9 mouse cellular contexts compared by ENCODE assay signal in genomic region chr19:21781066-21781786, GRCm38 (mm10). TPM values are rescaled to one million over a fixed set of nuclear protein-coding genes. Genes with fewer than 3 reads are reported as not detected.
DNase-seq lines count a peak whose midpoint lies in the region; ATAC-seq and TF ChIP-seq lines count a peak whose summit lies in the region.
"Had no signal": no experiment of that assay in that cellular context is flagged by ENCODE, and none has a peak within 500 bp of the region (broad histone marks: within the 10 kb centered on the region; RNA-seq: fewer than 3 reads in every experiment).

No protein-coding gene starts in this region.

- TF ChIP-seq CTCF in lung, embryonic 14.5 days (IDR thresholded peaks at IDR 0.05; ENCODE audit: low read depth): no peak

- no peaks in the 10 kb centered on the region for H3K27me3 ChIP-seq in lung, embryonic 14.5 days (ENCODE audit: insufficient read depth, low read length)
- H3K27me3 ChIP-seq in hindbrain, embryonic 16.5 days (replicated peaks; ENCODE audit: control insufficient read depth, insufficient read depth, low read length): no peaks in the 10 kb centered on the region
- H3K27me3 ChIP-seq in neural tube, embryonic 14.5 days (ENCODE audit: control insufficient read depth, insufficient read depth, low read length): no peaks in the 10 kb centered on the region

- WGBS in lung, embryonic 14.5 days: 60% methylated on average over 7 of the region's 7 CpGs
- 19% methylated on average over 7 of the region's 7 CpGs for WGBS in hindbrain, embryonic 16.5 days
- 21% methylated on average over 7 of the region's 7 CpGs for WGBS in neural tube, embryonic 14.5 days

- no peak overlapping the region for H3K9ac ChIP-seq in lung, embryonic 14.5 days
- peak overlapping the region; percentile 49 for H3K9ac ChIP-seq in hindbrain, embryonic 16.5 days (ENCODE audit: low read depth, low read length)
- peak overlapping the region; percentile 4; the same call in 1 of the 2 replicates for H3K9ac ChIP-seq in neural tube, embryonic 14.5 days (replicated peaks; ENCODE audit: low read depth, low read length)

- no peaks in the 10 kb centered on the region for H3K36me3 ChIP-seq in lung, embryonic 14.5 days (ENCODE audit: insufficient read depth)
- H3K36me3 ChIP-seq in hindbrain, embryonic 16.5 days (ENCODE audit: control insufficient read depth, insufficient read depth, low read length): no peaks in the 10 kb centered on the region
- no peaks in the 10 kb centered on the region for H3K36me3 ChIP-seq in neural tube, embryonic 14.5 days (ENCODE audit: control insufficient read depth, insufficient read depth, low read length)

- peak overlapping the region; percentile 87; the same call in 1 of the 2 replicates for H3K4me3 ChIP-seq in lung, embryonic 14.5 days (ENCODE audit: low read depth, low read length)
- peak overlapping the region; percentile 83 for H3K4me3 ChIP-seq in hindbrain, embryonic 16.5 days (ENCODE audit: low read length)
- peak overlapping the region; percentile 76 for H3K4me3 ChIP-seq in neural tube, embryonic 14.5 days (ENCODE audit: low read depth, low read length)

- no peak overlapping the region for H3K27ac ChIP-seq in lung, embryonic 14.5 days (ENCODE audit: low read depth)
- peak overlapping the region; percentile 65 for H3K27ac ChIP-seq in hindbrain, embryonic 16.5 days (ENCODE audit: low read depth, low read length)
- H3K27ac ChIP-seq in neural tube, embryonic 14.5 days (ENCODE audit: low read depth, low read length): peak overlapping the region; percentile 62

- no peak for DNase-seq in lung, embryonic 14.5 days
- no peak for DNase-seq in lung, postnatal 36 days
- DNase-seq in embryo, embryonic 9.5 days (ENCODE audit: extremely low spot score): peak; percentile 59
- DNase-seq in urinary bladder, postnatal 36 days (ENCODE audit: low spot score in 2 of 2): no peak
- DNase-seq in thymus, postnatal 10 days (ENCODE audit: low spot score in 2 of 2): no peak
- DNase-seq: right cerebral cortex, postnatal 25 days had no signal

- no peak for ATAC-seq in lung, embryonic 14.5 days (ENCODE audit: insufficient read depth)
- no peak for ATAC-seq in hindbrain, embryonic 16.5 days
- ATAC-seq in neural tube, embryonic 14.5 days (ENCODE audit: low read depth): peak; percentile 22
- ATAC-seq: intestine, embryonic 16.5 days had no signal

- H3K4me2 ChIP-seq in lung, embryonic 14.5 days: peak overlapping the region; percentile 74; the same call in 1 of the 2 replicates
- peak overlapping the region; percentile 89 for H3K4me2 ChIP-seq in hindbrain, embryonic 16.5 days (ENCODE audit: low read length)
- H3K4me2 ChIP-seq in neural tube, embryonic 14.5 days (ENCODE audit: low read depth, low read length): peak overlapping the region; percentile 78

- H3K4me1 ChIP-seq in lung, embryonic 14.5 days (ENCODE audit: insufficient read depth): peaks cover 18% of the 10 kb centered on the region; the same call in 1 of the 2 replicates
- H3K4me1 ChIP-seq in hindbrain, embryonic 16.5 days (ENCODE audit: control insufficient read depth, insufficient read depth, low read depth, low read length): peaks cover 52% of the 10 kb centered on the region
- H3K4me1 ChIP-seq in neural tube, embryonic 14.5 days (ENCODE audit: control insufficient read depth, insufficient read depth, low read length): peaks cover 57% of the 10 kb centered on the region

- H3K9me3 ChIP-seq in lung, embryonic 14.5 days (ENCODE audit: low read depth, low read length): no peaks in the 10 kb centered on the region
- H3K9me3 ChIP-seq in hindbrain, embryonic 16.5 days (ENCODE audit: control insufficient read depth, low read length): no peaks in the 10 kb centered on the region
- no peaks in the 10 kb centered on the region for H3K9me3 ChIP-seq in neural tube, embryonic 14.5 days (ENCODE audit: control insufficient read depth, low read length)

RNA-seq across cellular contexts. Expression of gene Cemip2, which starts 3.1 kb away (rescaled TPM):
- polyA plus RNA-seq in lung, embryonic 14.5 days (2014; fragmentation: Nextera tagmentation; extraction: Ambion mirVana): 31.5 and 32.3 TPM in 2 replicates
- polyA plus RNA-seq in hindbrain, embryonic 16.5 days (2015; fragmentation: Nextera tagmentation; extraction: Ambion mirVana): 15.4 and 22.2 TPM in 2 replicates
- polyA plus RNA-seq in neural tube, embryonic 14.5 days (2014; fragmentation: Nextera tagmentation; extraction: Ambion mirVana): 21.1 and 31.0 TPM in 2 replicates
